Mouse (Mus musculus) ES-E14 (cell line): ENCODE measurements around the gene Prkcb. TPM values are rescaled to one million over a fixed set of nuclear protein-coding genes. Genes with fewer than 3 reads are reported as not detected.

Experiments
- DNase-seq: peaks from one replicate; pipeline ENCODE4 v3.0.0-alpha.2; 2013; ENCODE audit warnings: low read depth, low spot score
- H3K27ac ChIP-seq: 2 replicates; pipeline ENCODE4 v1.5.1; 2012; ENCODE audit warnings: low read depth, mild to moderate bottlenecking, low read length, moderate library complexity, mixed read lengths; ENCODE audit not compliant: poor library complexity, insufficient read depth, severe bottlenecking
- H3K36me3 ChIP-seq: 2 replicates; pipeline ENCODE4 v1.6.1; 2012; ENCODE audit warnings: mild to moderate bottlenecking, low read length, moderate library complexity, mixed read lengths; ENCODE audit not compliant: control insufficient read depth, poor library complexity, insufficient read depth, severe bottlenecking
- H3K4me1 ChIP-seq, 2 experiments: fragments of 150-350 bp in 1 of 2; sonication (generic) in 1 of 2; 2 replicates each; pipeline ENCODE4 v1.6.1; 2012; ENCODE audit warnings: low read length in 2 of 2, mild to moderate bottlenecking in 1 of 2, mixed read lengths in 1 of 2; ENCODE audit not compliant: control insufficient read depth in 2 of 2, insufficient read depth in 2 of 2, poor library complexity in 1 of 2
- H3K4me3 ChIP-seq, 2 experiments: fragments of 150-350 bp in 1 of 2; sonication (generic) in 1 of 2; 2 replicates each; pipeline ENCODE4 v1.5.1; 2012; ENCODE audit warnings: low read length in 2 of 2, low read depth in 1 of 2, mild to moderate bottlenecking in 1 of 2, mixed read lengths in 1 of 2; ENCODE audit not compliant: insufficient read depth in 1 of 2, poor library complexity in 1 of 2, severe bottlenecking in 1 of 2
- H3K9ac ChIP-seq: 2 replicates; pipeline ENCODE4 v1.6.1; 2012; ENCODE audit warnings: low read depth, mild to moderate bottlenecking, low read length, mixed read lengths; ENCODE audit not compliant: poor library complexity, insufficient read depth, severe bottlenecking
- H3K9me3 ChIP-seq: fragments of 150-350 bp; sonication (generic); 2 replicates; pipeline ENCODE4 v1.6.1; 2012; ENCODE audit warnings: low read depth, mild to moderate bottlenecking, low read length; ENCODE audit not compliant: control insufficient read depth, insufficient read depth
- CHD2 ChIP-seq: IDR thresholded peaks from 2 replicates; pipeline ENCODE4 v1.6.1; 2014; ENCODE audit warnings: mild to moderate bottlenecking, low read depth, low read length, inconsistent platforms
- HCFC1 ChIP-seq: IDR thresholded peaks from 2 replicates; pipeline ENCODE4 v1.6.1; 2012; ENCODE audit warnings: low read length, inconsistent platforms, borderline replicate concordance; ENCODE audit not compliant: insufficient read depth
- MAFK ChIP-seq: IDR thresholded peaks from 2 replicates; pipeline ENCODE4 v1.6.1; 2014; ENCODE audit warnings: mild to moderate bottlenecking, low read depth, low read length, inconsistent platforms; ENCODE audit not compliant: insufficient read depth
- ZC3H11A ChIP-seq: IDR thresholded peaks from 2 replicates; pipeline ENCODE4 v1.6.1; 2012; ENCODE audit warnings: low read depth, mild to moderate bottlenecking, inconsistent platforms, low read length, borderline replicate concordance
- ZNF384 ChIP-seq: IDR thresholded peaks from 2 replicates; pipeline ENCODE4 v1.6.1; 2012; ENCODE audit warnings: low read depth, low read length, inconsistent platforms
- in situ Hi-C, 2 experiments: fragments of 600-800 bp; cut with MboI; formaldehyde crosslinking; loops; one replicate each; pipeline ENCODE4 v1.15.1; 2025; ENCODE audit warnings: low sequenced_read_pairs in 2 of 2, inconsistent platforms in 1 of 2; ENCODE audit not compliant: unreplicated experiment in 2 of 2
- total RNA-seq: library from RNA; depleted of rRNA; stranded (reverse); fragments of 300-350 nt; gene quantifications from 2 replicates; pipeline ENCODE4 v1.2.3, GENCODE M21; 2012

Prkcb gene
- total RNA-seq, 1 experiment: 6.1 TPM

GRCm38 (mm10) chr7:122244166-122244565, 44.4 kb upstream of the Prkcb start:
- DNase-seq: no peak
- in situ Hi-C loops: no loop called here
- Histone ChIP-seq H3K27ac (no peak overlapping the region), H3K36me3 (no peaks in the 10 kb centered on the region), H3K4me3 (no peak overlapping the region), H3K9ac (no peak overlapping the region), H3K9me3 (no peaks in the 10 kb centered on the region), H3K4me1 (no peaks in the 10 kb centered on the region)
- TF ChIP-seq CHD2: no peak
- TF ChIP-seq HCFC1: no peak
- TF ChIP-seq MAFK: no peak
- TF ChIP-seq ZNF384: no peak
- no peak for TF ChIP-seq ZC3H11A

DNA sequence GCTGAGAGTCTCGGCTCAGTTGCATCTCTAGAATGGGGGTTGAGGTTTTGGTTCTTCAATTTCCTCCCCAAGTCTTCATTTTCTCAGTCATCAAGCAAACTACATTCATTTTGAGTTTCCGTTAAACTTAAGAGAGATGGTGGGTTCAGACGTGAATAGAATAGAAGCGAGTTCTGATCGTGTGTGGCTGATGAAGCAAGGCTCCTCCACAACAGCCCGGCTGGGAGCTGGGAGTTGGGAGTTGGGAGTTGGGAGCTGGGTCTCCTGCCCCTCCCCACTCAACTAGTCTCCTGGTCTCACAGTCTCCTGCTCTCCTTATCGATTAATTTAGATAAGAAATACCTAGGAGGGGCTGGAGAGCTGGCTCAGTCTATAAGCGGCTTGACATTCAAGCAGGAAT, 44.0 kb upstream of the Prkcb start:
- H3K4me3 ChIP-seq: no peak overlapping the region
- DNase-seq: no peak
- H3K4me1 ChIP-seq: no peaks in the 10 kb centered on the region
- H3K9me3 ChIP-seq: no peaks in the 10 kb centered on the region
- H3K36me3 ChIP-seq: no peaks in the 10 kb centered on the region
- TF ChIP-seq HCFC1 (no peak), ZC3H11A (no peak), MAFK (no peak), ZNF384 (no peak), CHD2 (no peak)
- in situ Hi-C loops: no loop called here
- H3K27ac ChIP-seq: no peak overlapping the region
- H3K9ac ChIP-seq: no peak overlapping the region

GRCm38 (mm10) chr7:122245976-122246375, 42.6 kb upstream of the Prkcb start:
- TF ChIP-seq CHD2 (no peak), ZNF384 (no peak), MAFK (no peak), HCFC1 (no peak), ZC3H11A (no peak)
- no peaks in the 10 kb centered on the region for H3K4me1 ChIP-seq
- in situ Hi-C loops: no loop called here
- H3K9me3 ChIP-seq: no peaks in the 10 kb centered on the region
- no peaks in the 10 kb centered on the region for H3K36me3 ChIP-seq
- H3K27ac ChIP-seq: no peak overlapping the region
- H3K4me3 ChIP-seq: no peak overlapping the region
- no peak for DNase-seq
- H3K9ac ChIP-seq: no peak overlapping the region

DNA sequence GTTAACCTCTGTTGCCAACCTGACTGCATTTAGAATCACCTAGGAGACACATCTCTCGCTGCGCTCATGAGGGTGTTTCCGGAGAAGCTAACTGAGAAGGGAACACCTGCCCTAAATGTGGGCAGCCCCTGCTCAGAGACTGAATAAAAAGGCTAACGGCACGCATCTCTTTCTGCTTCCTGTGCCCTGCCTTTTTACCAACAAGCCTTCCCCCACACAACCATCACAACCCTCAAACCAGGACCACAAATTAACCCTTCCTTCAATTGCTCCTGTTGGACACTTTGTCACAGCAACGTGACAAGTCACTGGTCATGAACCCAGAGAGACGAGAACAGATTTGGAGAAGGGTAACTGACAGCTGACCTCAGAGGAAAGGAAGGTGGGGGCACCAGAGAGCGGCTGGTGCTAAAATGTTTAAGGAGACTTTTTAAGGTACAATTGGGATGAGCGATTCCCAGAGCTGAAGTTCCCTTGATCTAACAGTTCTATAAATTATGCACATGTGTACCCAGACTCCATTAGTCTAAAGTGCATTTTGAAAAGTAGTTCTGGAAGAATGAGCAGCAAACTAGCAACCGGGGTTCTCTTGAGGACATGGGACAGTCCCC, 41.2 kb upstream of the Prkcb start:
- H3K27ac ChIP-seq: no peak overlapping the region
- H3K4me3 ChIP-seq: no peak overlapping the region
- no peaks in the 10 kb centered on the region for H3K9me3 ChIP-seq
- in situ Hi-C loops: no loop called here
- no peak overlapping the region for H3K9ac ChIP-seq
- no peak for TF ChIP-seq HCFC1
- no peaks in the 10 kb centered on the region for H3K36me3 ChIP-seq
- no peaks in the 10 kb centered on the region for H3K4me1 ChIP-seq
- DNase-seq: no peak

- Histone ChIP-seq H3K9ac (no peak overlapping the region), H3K36me3 (no peaks in the 10 kb centered on the region), H3K9me3 (no peaks in the 10 kb centered on the region), H3K27ac (no peak overlapping the region), H3K4me1 (no peaks in the 10 kb centered on the region), H3K4me3 (no peak overlapping the region)
- DNase-seq: no peak
- in situ Hi-C loops: no loop called here
- TF ChIP-seq CHD2 (no peak), ZC3H11A (no peak), MAFK (no peak), ZNF384 (no peak), HCFC1 (no peak)
Observed at GRCm38 (mm10) chr7:122249321-122249821, 39.2 kb upstream of the Prkcb start.
